Comparison of ENCODE assay signal across 15 mouse cellular contexts in genomic region chr7:34973877-34974276, GRCm38 (mm10).
"Had no signal": no experiment of that assay in that cellular context is flagged by ENCODE, and none has a peak within 500 bp of the region (broad histone marks: within the 10 kb centered on the region; RNA-seq: fewer than 3 reads in every experiment).

No protein-coding gene starts in this region.

- H3K27ac ChIP-seq: liver, embryonic 13.5 days; neural tube, embryonic 12.5 days; neural tube, embryonic 15.5 days had no signal

- H3K9ac ChIP-seq: liver, embryonic 13.5 days; neural tube, embryonic 12.5 days; neural tube, embryonic 15.5 days had no signal

- H3K36me3 ChIP-seq: neural tube, embryonic 15.5 days had no signal

- H3K4me2 ChIP-seq: liver, embryonic 13.5 days; midbrain, embryonic 11.5 days; neural tube, embryonic 12.5 days; neural tube, embryonic 15.5 days had no signal

- H3K4me3 ChIP-seq: liver, embryonic 13.5 days; neural tube, embryonic 12.5 days; neural tube, embryonic 15.5 days had no signal

- H3K27me3 ChIP-seq: liver, embryonic 13.5 days; neural tube, embryonic 12.5 days; neural tube, embryonic 15.5 days had no signal

- H3K9me3 ChIP-seq: liver, embryonic 13.5 days; neural tube, embryonic 12.5 days; neural tube, embryonic 15.5 days had no signal

- DNase-seq: kidney, adult 18-20 months; kidney, adult 9 months; kidney, postnatal 14 days; kidney, postnatal 4 days; left cerebral cortex, postnatal 4 days; liver, embryonic 13.5 days; lung, adult 2 months; lung, postnatal 14 days; lung, postnatal 4 days; midbrain, embryonic 14.5 days; thymus, adult 18-20 months; thymus, postnatal 36 days had no signal
